Mouse (Mus musculus) intestine, embryonic 15.5 days (tissue): ENCODE data around the gene Fbxw8. TPM values are rescaled to one million over a fixed set of nuclear protein-coding genes. Genes with fewer than 3 reads are reported as not detected.

Source experiments
- ATAC-seq: fragments of 200-750 bp; cut with Nextera tagmentation; 2 replicates; pipeline ENCODE4 v1.8.0; 2017; ENCODE audit warnings: moderate TSS enrichment, moderate library complexity
- H3K27ac ChIP-seq: fragments of 300-500 bp; sonication (generic); 2 replicates; pipeline ENCODE4 v1.5.1; 2015; ENCODE audit warnings: mild to moderate bottlenecking, inconsistent platforms
- H3K27me3 ChIP-seq: fragments of 300-500 bp; sonication (generic); replicated peaks from 2 replicates; pipeline ENCODE4 v1.6.1; 2015; ENCODE audit warnings: inconsistent platforms
- H3K36me3 ChIP-seq: fragments of 300-500 bp; sonication (generic); 2 replicates; pipeline ENCODE4 v1.6.1; 2015; ENCODE audit warnings: inconsistent platforms
- H3K4me1 ChIP-seq: fragments of 300-500 bp; sonication (generic); replicated peaks from 2 replicates; pipeline ENCODE4 v1.6.1; 2015; ENCODE audit warnings: inconsistent platforms
- H3K4me2 ChIP-seq: fragments of 300-500 bp; sonication (generic); replicated peaks from 2 replicates; pipeline ENCODE4 v1.6.1; 2015; ENCODE audit warnings: mild to moderate bottlenecking, inconsistent platforms
- H3K4me3 ChIP-seq: fragments of 300-500 bp; sonication (generic); replicated peaks from 2 replicates; pipeline ENCODE4 v1.5.1; 2015; ENCODE audit warnings: inconsistent platforms
- H3K9ac ChIP-seq: fragments of 300-500 bp; sonication (generic); 2 replicates; pipeline ENCODE4 v1.6.1; 2015; ENCODE audit warnings: inconsistent platforms
- H3K9me3 ChIP-seq: fragments of 300-500 bp; sonication (generic); 2 replicates; pipeline ENCODE4 v1.6.1; 2016; ENCODE audit warnings: inconsistent platforms
- WGBS: fragments of 180-500 bp; shearing (Covaris S2); methylation state at CpG from one replicate; pipeline ENCODE4 v1.1.7; 2015; 5-methylcytosine and 5-hydroxymethylcytosine counted together
- polyA plus RNA-seq: library from polyadenylated mRNA; unstranded; fragments of >200 nt; fragmentation: Nextera tagmentation; extraction: Ambion mirVana; gene quantifications from 2 replicates; pipeline ENCODE4 v1.2.1, GENCODE M21; 2015

Gene Fbxw8
- polyA plus RNA-seq, 1 experiment from 2014 or later = 20.7 TPM

DNA sequence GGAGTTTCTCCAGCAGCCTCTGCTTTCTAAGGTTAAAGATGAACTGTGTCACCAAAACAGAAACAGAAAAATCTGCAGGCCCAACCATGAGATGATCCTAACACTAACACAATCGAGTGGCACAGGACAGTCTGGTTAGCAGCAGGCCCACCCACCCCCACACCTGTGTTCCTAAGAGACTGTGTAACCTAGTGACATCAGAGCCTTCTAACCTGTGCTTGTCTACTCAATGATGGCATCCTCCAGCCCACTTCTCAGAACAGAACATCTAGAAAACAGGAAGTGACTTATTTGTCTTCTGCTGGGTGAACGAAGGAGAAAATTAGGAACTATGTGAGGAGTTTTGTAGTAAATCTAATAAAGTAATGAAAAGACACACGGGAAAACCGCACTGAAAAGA lies 33.3 kb downstream of the Fbxw8 start:
- WGBS = 79% methylated on average over 4 of the region's 4 CpGs
- Histone ChIP-seq H3K4me2 (no peak overlapping the region), H3K27ac (no peak overlapping the region), H3K27me3 (no peaks in the 10 kb centered on the region), H3K9ac (no peak overlapping the region), H3K9me3 (no peaks in the 10 kb centered on the region), H3K4me1 (peaks cover 3% of the 10 kb centered on the region; the same call in 1 of the 2 replicates), H3K4me3 (no peak overlapping the region), H3K36me3 (no peaks in the 10 kb centered on the region)
- no peak for ATAC-seq

DNA sequence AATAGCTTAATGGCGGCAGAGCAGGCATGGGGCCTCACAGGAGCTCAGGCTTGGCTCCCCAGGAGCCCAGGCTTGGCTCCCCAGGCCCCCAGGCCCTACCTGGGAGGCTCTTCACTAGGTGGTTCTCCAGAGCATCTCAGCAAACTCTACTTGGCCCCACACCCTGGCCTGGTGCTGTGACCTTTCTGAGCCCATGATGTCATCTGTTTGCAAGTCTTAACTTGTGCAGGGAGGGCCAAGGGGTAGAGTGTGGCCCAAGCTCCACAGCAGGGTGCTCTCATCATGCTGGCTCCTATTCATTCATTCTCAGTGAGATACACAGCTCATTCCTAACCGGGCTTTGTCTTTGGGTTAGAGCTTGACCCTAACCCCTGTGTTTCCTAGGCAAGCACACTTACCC lies 34.6 kb downstream of the Fbxw8 start:
- Histone ChIP-seq H3K36me3 (no peaks in the 10 kb centered on the region), H3K27ac (no peak overlapping the region), H3K4me3 (no peak overlapping the region), H3K27me3 (no peaks in the 10 kb centered on the region), H3K9ac (no peak overlapping the region), H3K4me2 (no peak overlapping the region), H3K4me1 (peaks cover 3% of the 10 kb centered on the region; the same call in 1 of the 2 replicates), H3K9me3 (no peaks in the 10 kb centered on the region)
- no peak for ATAC-seq
- WGBS = 43% methylated on average over 2 of the region's 2 CpGs

DNA sequence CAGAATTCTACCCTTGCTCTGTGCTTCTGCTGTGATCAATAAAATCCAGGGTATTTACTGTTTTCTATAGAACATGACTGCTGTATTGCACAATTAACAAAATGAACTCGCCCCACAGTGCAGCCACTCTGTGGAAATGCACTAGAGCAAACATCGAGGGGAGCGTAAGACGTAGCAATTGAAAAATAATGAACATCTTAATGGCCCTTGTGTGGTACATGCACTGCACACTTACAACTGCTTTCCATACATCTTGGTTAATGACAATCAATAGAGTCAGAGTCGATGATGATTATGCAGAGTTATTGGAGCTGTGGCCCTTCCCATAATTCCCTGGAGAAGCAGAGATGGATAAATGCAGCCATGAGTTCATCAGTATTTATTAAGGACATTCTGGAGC lies 36.3 kb downstream of the Fbxw8 start:
- no peak overlapping the region for H3K9ac ChIP-seq
- H3K27ac ChIP-seq = 0 out of 2 replicates have a peak overlapping the region, but pooled peaks have one; percentile 28
- no peaks in the 10 kb centered on the region for H3K9me3 ChIP-seq
- ATAC-seq = no peak
- 84% methylated on average over 5 of the region's 5 CpGs for WGBS
- no peak overlapping the region for H3K4me3 ChIP-seq
- H3K36me3 ChIP-seq = no peaks in the 10 kb centered on the region
- H3K4me2 ChIP-seq = no peak overlapping the region
- peaks cover 3% of the 10 kb centered on the region; the same call in 1 of the 2 replicates for H3K4me1 ChIP-seq
- H3K27me3 ChIP-seq = no peaks in the 10 kb centered on the region

DNA sequence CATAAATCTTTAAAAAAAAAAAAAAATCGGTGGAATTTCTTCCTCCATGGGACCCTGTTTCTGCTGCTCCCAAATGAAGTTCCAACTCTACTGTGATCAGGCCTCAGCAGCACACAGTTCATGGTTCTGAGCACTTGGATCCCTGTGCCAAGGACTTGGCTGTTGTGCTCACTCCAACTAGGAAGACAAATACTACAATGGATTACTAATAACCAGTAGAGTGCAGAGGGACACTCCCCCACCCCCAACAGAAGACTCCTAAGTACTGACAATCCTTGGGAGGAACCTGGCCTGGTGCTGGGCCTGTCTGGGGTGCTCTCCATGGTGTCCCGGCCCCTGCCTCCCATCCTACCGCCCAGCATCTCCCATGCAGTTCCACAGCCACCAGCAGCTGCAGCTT lies 36.9 kb downstream of the Fbxw8 start:
- no peak overlapping the region for H3K4me3 ChIP-seq
- H3K4me2 ChIP-seq = no peak overlapping the region
- no peaks in the 10 kb centered on the region; the same call in 1 of the 2 replicates for H3K4me1 ChIP-seq
- WGBS = 74% methylated on average over 3 of the region's 3 CpGs
- no peaks in the 10 kb centered on the region for H3K27me3 ChIP-seq
- ATAC-seq = no peak
- no peak overlapping the region for H3K9ac ChIP-seq
- no peak overlapping the region for H3K27ac ChIP-seq
- no peaks in the 10 kb centered on the region for H3K9me3 ChIP-seq
- no peaks in the 10 kb centered on the region for H3K36me3 ChIP-seq

DNA sequence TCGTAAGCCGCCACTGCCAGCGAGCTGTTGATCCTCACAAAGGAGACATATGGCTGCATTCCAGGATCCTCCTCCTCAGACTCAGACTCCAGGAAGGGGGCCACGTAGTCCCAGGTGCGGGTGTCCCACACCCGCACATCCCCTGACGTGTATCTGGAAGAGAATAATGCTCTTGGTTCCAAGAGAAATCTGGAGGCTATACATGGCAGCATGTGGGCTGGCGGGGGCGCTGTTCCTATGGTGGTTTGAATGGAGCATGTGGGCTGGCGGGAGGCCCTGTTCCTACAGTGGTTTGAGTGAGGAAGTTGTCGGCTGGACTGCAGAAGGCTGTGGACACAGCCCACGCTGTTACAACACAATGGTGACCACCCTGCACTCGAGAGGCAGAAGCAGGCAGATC lies 41.6 kb downstream of the Fbxw8 start:
- H3K36me3 ChIP-seq = peaks cover 17% of the 10 kb centered on the region
- 76% methylated on average over 13 of the region's 13 CpGs for WGBS
- no peak for ATAC-seq

DNA sequence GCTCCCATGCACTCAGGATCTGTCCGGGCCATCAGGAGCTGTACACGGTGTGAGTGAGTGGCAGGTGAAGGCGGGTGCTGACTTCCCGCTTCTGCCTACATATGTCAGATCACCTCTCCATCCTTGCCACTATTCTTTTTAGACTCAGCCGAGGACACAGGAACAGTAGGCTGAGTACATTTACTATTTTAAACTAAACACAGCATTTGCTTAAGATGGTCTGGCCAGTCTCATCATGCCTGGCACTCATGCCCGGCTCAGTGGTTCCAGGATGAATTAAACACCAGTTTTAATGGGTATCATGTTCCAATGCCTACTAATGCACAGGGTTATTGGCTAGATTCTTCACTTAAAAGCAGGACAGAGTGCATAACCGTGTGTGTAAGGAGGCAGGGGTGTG lies 42.2 kb downstream of the Fbxw8 start:
- Histone ChIP-seq H3K27me3 (no peaks in the 10 kb centered on the region), H3K4me2 (no peak overlapping the region), H3K36me3 (peaks cover 17% of the 10 kb centered on the region), H3K4me1 (peaks cover 3% of the 10 kb centered on the region; the same call in 1 of the 2 replicates), H3K9ac (no peak overlapping the region), H3K4me3 (no peak overlapping the region), H3K27ac (no peak overlapping the region), H3K9me3 (no peaks in the 10 kb centered on the region)
- WGBS = 82% methylated on average over 7 of the region's 7 CpGs
- no peak for ATAC-seq

More for the DNA sequence above, 41.6 kb downstream of the Fbxw8 start:
- H3K4me1 ChIP-seq = peaks cover 3% of the 10 kb centered on the region; the same call in 1 of the 2 replicates
- no peak overlapping the region for H3K9ac ChIP-seq
- H3K9me3 ChIP-seq = no peaks in the 10 kb centered on the region
- H3K4me2 ChIP-seq = no peak overlapping the region
- H3K4me3 ChIP-seq = no peak overlapping the region
- no peaks in the 10 kb centered on the region for H3K27me3 ChIP-seq
- H3K27ac ChIP-seq = no peak overlapping the region

DNA sequence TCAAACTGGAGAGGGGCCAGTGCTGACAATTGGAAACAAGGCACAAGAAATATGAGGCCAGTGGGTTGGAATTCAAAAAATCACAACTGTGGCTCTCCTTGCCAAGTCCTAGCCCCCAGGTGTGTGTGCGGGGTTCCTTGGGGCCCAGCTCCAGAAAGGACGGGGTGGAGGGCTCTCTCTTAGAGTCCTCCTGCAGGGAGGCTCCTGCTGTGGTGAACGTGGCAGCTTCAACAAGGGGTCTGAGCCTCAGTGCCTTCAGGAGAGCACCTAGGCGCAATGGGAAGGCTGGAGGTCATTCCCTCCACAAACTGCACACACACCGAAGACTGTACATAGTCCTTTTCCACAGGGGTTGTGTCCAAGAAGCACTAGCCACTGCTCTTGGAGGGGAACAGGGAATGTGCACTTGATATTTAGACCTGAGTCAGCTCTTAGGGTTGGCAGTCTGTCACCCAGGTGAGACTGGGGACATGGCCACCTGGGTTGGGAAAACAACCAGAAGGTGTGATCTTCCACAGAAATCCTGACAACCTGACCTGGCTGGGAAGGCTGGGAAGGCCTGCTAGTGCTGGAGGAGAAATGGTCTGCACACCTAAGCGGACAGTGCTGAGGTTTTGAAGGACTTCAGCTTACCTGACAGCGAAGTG lies 46.3 kb downstream of the Fbxw8 start:
- Histone ChIP-seq H3K4me3 (no peak overlapping the region), H3K9ac (no peak overlapping the region), H3K9me3 (no peaks in the 10 kb centered on the region), H3K27ac (no peak overlapping the region), H3K4me2 (no peak overlapping the region), H3K4me1 (peaks cover 3% of the 10 kb centered on the region; the same call in 1 of the 2 replicates), H3K36me3 (peaks cover 17% of the 10 kb centered on the region), H3K27me3 (no peaks in the 10 kb centered on the region)
- ATAC-seq = no peak
- WGBS = 86% methylated on average over 7 of the region's 7 CpGs

DNA sequence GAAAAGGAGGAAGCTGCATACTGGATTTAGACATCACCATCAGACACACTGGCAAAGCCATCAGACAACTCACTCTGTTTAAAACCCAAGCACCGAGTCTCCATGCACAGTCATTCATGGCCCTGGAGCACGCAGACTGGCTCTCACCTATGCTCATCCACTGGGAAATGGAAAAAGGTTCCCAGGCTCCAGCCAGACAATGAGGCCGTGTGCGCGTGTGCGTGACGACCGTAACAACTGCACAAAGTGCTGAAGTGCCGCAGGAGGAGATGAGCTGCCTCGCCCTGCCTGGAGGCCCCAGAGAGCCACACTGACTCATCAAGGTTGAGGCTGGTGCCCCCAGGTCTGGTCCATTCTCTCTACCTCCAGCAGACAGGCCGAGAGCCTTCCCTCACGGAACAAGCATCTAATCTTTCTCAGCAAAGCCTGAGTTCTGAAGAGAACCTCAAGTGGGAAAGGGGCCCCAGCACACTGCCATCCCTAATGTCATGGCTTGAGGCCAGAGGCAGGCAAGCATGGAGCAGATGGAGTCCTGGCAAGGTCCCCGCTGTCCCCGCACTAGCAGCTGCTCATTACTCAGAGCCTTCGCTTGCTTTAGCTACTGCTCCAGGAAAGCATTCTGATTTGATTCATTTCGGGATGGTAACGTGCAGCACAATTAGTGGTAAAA lies 47.0 kb downstream of the Fbxw8 start:
- WGBS = 77% methylated on average over 17 of the region's 17 CpGs
- H3K36me3 ChIP-seq = peaks cover 17% of the 10 kb centered on the region
- H3K27ac ChIP-seq = no peak overlapping the region
- H3K27me3 ChIP-seq = no peaks in the 10 kb centered on the region
- H3K9me3 ChIP-seq = no peaks in the 10 kb centered on the region
- ATAC-seq = peak; percentile 41; the same call in 1 of the 2 replicates
- no peak overlapping the region for H3K4me3 ChIP-seq
- H3K9ac ChIP-seq = no peak overlapping the region
- H3K4me1 ChIP-seq = peaks cover 3% of the 10 kb centered on the region; the same call in 1 of the 2 replicates
- no peak overlapping the region for H3K4me2 ChIP-seq

DNA sequence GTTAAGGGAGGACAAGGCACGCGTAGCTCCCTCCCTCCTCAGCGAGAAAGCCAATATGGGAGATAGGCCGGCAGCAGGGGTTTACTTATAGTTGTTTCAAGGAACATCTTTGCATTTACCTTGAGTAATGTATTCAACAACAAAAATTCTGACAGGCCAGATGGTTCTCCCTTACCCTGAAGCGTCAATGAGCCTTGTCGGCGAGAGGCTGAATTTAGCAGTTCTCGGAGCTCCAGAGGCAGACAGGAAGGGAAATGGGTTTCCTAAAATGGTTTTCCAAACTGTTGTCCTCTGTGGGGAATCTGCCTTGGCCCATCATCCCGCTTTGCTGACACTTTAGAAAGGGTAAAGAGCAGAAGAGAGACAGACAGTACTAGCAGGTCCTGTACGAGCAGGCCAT lies 48.6 kb downstream of the Fbxw8 start:
- no peak overlapping the region for H3K4me3 ChIP-seq
- no peaks in the 10 kb centered on the region for H3K9me3 ChIP-seq
- peaks cover 12% of the 10 kb centered on the region for H3K36me3 ChIP-seq
- H3K4me2 ChIP-seq = no peak overlapping the region
- H3K4me1 ChIP-seq = peaks cover 3% of the 10 kb centered on the region; the same call in 1 of the 2 replicates
- no peak for ATAC-seq
- H3K27me3 ChIP-seq = no peaks in the 10 kb centered on the region
- no peak overlapping the region for H3K9ac ChIP-seq
- WGBS = 93% methylated on average over 10 of the region's 10 CpGs
- no peak overlapping the region for H3K27ac ChIP-seq

DNA sequence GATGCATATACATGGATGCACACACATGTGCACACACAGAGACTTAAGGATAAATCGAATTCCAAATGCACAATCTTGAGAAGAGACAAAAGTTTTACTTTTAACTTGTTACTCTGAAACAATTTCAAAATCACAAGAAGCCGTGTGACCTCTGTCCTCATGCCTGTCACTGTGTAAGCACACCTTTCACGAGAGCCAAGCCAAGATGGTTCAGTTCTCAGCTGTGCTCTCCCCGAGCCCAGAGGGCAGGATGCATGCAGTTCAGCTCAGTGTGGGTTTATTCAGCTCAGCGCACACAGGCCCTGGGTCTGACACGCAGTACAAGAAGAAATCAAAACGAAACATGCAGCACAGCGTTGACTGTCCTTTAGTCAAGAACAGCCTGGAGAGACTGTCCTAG lies 49.7 kb downstream of the Fbxw8 start:
- no peak overlapping the region for H3K4me2 ChIP-seq
- no peak overlapping the region for H3K27ac ChIP-seq
- H3K36me3 ChIP-seq = peaks cover 3% of the 10 kb centered on the region
- no peak for ATAC-seq
- H3K4me1 ChIP-seq = peaks cover 3% of the 10 kb centered on the region; the same call in 1 of the 2 replicates
- no peaks in the 10 kb centered on the region for H3K9me3 ChIP-seq
- WGBS = 85% methylated on average over 8 of the region's 8 CpGs
- no peak overlapping the region for H3K4me3 ChIP-seq
- H3K27me3 ChIP-seq = no peaks in the 10 kb centered on the region
- H3K9ac ChIP-seq = no peak overlapping the region

DNA sequence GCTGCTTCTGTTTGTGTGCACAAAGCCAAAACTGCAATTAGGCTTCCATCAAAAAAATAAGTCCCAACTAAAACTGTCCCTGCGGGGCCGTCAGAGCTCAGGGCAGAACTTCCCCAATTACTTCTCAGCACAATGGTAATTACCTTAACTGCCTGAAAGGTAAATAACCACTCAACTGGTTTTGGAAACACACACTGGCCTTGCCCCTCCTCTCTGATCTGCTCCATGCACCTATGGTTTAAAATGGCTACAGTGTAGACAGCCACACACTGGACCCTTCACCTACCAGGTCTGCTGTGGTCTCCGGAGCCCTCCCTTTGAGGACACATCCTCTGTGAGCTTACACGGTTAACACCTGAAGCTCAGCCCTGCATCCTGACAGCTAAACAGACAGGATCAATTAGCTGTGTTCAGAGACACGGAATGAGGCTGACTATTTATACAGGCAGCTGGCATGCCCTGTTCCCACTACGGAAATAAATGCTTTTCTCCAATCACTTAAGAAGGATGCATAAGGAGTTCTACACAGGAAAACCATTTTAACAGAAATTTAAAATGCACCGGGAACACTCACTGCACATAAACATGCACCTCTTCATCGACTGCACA lies 55.3 kb downstream of the Fbxw8 start:
- Histone ChIP-seq H3K9ac (no peak overlapping the region), H3K9me3 (no peaks in the 10 kb centered on the region), H3K4me1 (no peaks in the 10 kb centered on the region), H3K27me3 (no peaks in the 10 kb centered on the region), H3K4me3 (no peak overlapping the region), H3K4me2 (no peak overlapping the region), H3K27ac (no peak overlapping the region), H3K36me3 (no peaks in the 10 kb centered on the region)
- WGBS = 50% methylated on average over 8 of the region's 8 CpGs
- 0 out of 2 replicates have a peak, but pooled peaks have one; percentile 8 for ATAC-seq

DNA sequence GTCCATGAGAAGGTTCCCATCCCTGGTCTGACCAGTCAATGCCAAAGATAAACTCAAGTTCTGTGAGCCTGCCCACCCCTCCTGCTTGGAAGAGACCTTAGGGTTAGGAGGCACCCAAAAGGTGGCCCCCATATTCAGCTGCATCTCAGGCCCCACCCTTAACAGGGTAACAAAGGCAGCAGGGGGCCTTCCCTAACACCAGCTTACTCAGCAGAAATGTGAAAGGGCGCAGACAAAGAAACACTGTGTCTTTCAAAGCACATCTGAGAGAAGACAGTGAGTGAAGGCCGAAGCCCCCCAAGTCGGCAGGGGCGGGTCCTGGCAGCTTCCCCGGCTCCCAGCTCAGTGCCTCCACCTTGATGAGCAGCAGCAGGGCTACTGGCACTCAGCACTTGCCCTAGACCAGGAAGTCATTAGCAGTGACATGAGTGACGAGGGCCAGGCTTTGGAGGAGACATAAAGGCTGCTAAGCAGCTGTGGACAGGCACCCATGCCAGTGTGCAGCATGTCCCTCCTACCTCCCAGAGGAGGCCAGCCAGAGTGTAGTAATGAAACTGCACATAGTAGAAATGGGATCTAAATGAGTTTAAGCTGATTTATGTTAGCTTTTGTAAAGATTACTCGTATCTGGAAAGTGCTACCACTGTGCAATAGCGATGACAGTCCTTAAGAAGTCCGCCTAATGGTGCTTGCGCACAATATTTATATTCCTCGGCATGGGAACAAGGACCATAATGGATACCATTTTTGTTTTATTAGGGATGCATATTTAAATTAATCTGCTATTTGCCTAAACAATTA lies 56.0 kb downstream of the Fbxw8 start:
- Histone ChIP-seq H3K4me2 (no peak overlapping the region), H3K9me3 (no peaks in the 10 kb centered on the region), H3K9ac (no peak overlapping the region), H3K4me3 (no peak overlapping the region), H3K27ac (no peak overlapping the region), H3K36me3 (no peaks in the 10 kb centered on the region), H3K27me3 (no peaks in the 10 kb centered on the region), H3K4me1 (no peaks in the 10 kb centered on the region)
- 55% methylated on average over 11 of the region's 11 CpGs for WGBS
- ATAC-seq = peak; percentile 61
